Mouse (Mus musculus) heart, postnatal 0 days (tissue): ENCODE data around the gene Mrpl48. TPM values are rescaled to one million over a fixed set of nuclear protein-coding genes. Genes with fewer than 3 reads are reported as not detected.

Source experiments
- ATAC-seq: fragments of 200-750 bp; cut with Nextera tagmentation; 2 replicates; pipeline ENCODE4 v1.8.0; 2017; ENCODE audit warnings: low read depth, moderate number of reproducible peaks, moderate library complexity; ENCODE audit not compliant: insufficient read depth
- DNase-seq: peaks from one replicate; pipeline ENCODE4 v3.0.0-alpha.2; 2016; ENCODE audit warnings: low spot score
- H3K27ac ChIP-seq: fragments of 300-500 bp; sonication (generic); 2 replicates; pipeline ENCODE4 v1.5.1; 2014; ENCODE audit warnings: low read depth, mild to moderate bottlenecking
- H3K27me3 ChIP-seq: fragments of 300-500 bp; sonication (generic); 2 replicates; pipeline ENCODE4 v1.6.1; 2014; ENCODE audit warnings: low read length, mixed read lengths; ENCODE audit not compliant: control insufficient read depth, insufficient read depth
- H3K36me3 ChIP-seq: fragments of 300-500 bp; sonication (generic); replicated peaks from 2 replicates; pipeline ENCODE4 v1.6.1; 2014; ENCODE audit warnings: low read length, mixed read lengths; ENCODE audit not compliant: control insufficient read depth, insufficient read depth
- H3K4me1 ChIP-seq: fragments of 300-500 bp; sonication (generic); 2 replicates; pipeline ENCODE4 v1.6.1; 2014; ENCODE audit warnings: antibody characterized with exemption; ENCODE audit not compliant: control insufficient read depth, insufficient read depth
- H3K4me2 ChIP-seq: fragments of 300-500 bp; sonication (generic); 2 replicates; pipeline ENCODE4 v1.6.1; 2014; ENCODE audit warnings: low read depth, mild to moderate bottlenecking, low read length, moderate library complexity
- H3K4me3 ChIP-seq: fragments of 300-500 bp; sonication (generic); 2 replicates; pipeline ENCODE4 v1.5.1; 2014; ENCODE audit warnings: low read depth, low read length
- H3K9ac ChIP-seq: fragments of 300-500 bp; sonication (generic); replicated peaks from 2 replicates; pipeline ENCODE4 v1.6.1; 2014; ENCODE audit warnings: low read depth, low read length, mixed read lengths
- H3K9me3 ChIP-seq: fragments of 300-500 bp; sonication (generic); replicated peaks from 2 replicates; pipeline ENCODE4 v1.6.1; 2016; ENCODE audit warnings: low read length; ENCODE audit not compliant: control insufficient read depth
- CTCF ChIP-seq: IDR thresholded peaks from 2 replicates; pipeline ENCODE4 v1.5.1; 2016; ENCODE audit warnings: antibody characterized with exemption, control low read depth, low read depth
- EP300 ChIP-seq: IDR thresholded peaks from 2 replicates; pipeline ENCODE4 v1.6.1; 2016; ENCODE audit warnings: antibody characterized with exemption, low read depth
- WGBS: fragments of 180-500 bp; shearing (Covaris S2); extraction: QIAGEN DNeasy Blood & Tissue Kit; methylation state at CpG from one replicate; pipeline ENCODE4 v1.1.7; 2014; 5-methylcytosine and 5-hydroxymethylcytosine counted together
- polyA plus RNA-seq: library from polyadenylated mRNA; unstranded; fragments of >200 nt; fragmentation: Nextera tagmentation; extraction: Ambion mirVana; gene quantifications from 2 replicates; pipeline ENCODE4 v1.2.1, GENCODE M21; 2015
- total RNA-seq: library from RNA; depleted of rRNA; stranded (reverse); fragments of >200 nt; gene quantifications from 2 replicates; pipeline ENCODE4 v1.2.3, GENCODE M21; 2014; ENCODE audit warnings: low replicate concordance; rRNA removed

The Mrpl48 gene
- total and polyA plus RNA-seq, 2 experiments from 2014 or later = 32.6 to 119 TPM

DNA sequence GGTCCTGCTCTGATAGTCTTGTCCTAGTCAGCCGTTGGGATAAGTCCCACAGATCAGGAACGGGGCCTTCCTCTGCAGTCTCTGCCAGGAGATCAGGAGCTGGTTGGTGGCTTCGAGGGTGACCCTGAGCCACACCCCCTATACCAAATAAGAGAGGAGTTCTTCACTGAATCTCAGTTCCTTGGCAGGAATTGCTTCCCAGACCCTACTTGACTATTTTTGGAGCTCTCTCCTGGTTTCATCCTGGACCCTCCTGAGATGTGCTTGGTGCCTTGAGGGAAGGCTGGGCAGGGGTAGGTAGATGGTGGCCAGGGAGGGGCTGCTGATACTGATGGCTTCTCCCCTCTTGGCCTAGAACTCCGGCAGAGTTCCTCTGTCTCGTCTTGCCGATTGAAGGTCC is 111.7 kb downstream of the Mrpl48 start:
- Histone ChIP-seq H3K4me2 (peak overlapping the region; percentile 68; the same call in 1 of the 2 replicates), H3K9ac (no peak overlapping the region), H3K4me3 (0 out of 2 replicates have a peak overlapping the region, but pooled peaks have one; percentile 0), H3K27ac (peak overlapping the region; percentile 50), H3K27me3 (no peaks in the 10 kb centered on the region), H3K9me3 (no peaks in the 10 kb centered on the region), H3K36me3 (peaks cover 25% of the 10 kb centered on the region; the same call in 1 of the 2 replicates), H3K4me1 (peaks cover 21% of the 10 kb centered on the region)
- ATAC-seq = no peak
- DNase-seq = no peak
- no peak for TF ChIP-seq CTCF
- no peak for TF ChIP-seq EP300
- WGBS = 65% methylated on average over 6 of the region's 6 CpGs

Other genes starting within 250 kb of the Mrpl48 start
- 6.3 and 29.8 TPM in 2 replicates for gene C2cd3, start 236.1 kb downstream of the Mrpl48 start, total RNA-seq
- 5.5 and 6.0 TPM in 2 replicates for gene C2cd3, start 236.1 kb downstream of the Mrpl48 start, polyA plus RNA-seq
- gene Ppme1, start 236.0 kb downstream of the Mrpl48 start, total RNA-seq = 80.3 and 90.4 TPM in 2 replicates
- 44.6 and 48.7 TPM in 2 replicates for gene Ppme1, start 236.0 kb downstream of the Mrpl48 start, polyA plus RNA-seq
- 0.12 and 15.6 TPM in 2 replicates for gene Ucp3, start 135.3 kb downstream of the Mrpl48 start, total RNA-seq
- 17.6 and 23.3 TPM in 2 replicates for gene Ucp3, start 135.3 kb downstream of the Mrpl48 start, polyA plus RNA-seq
- 71.4 and 234 TPM in 2 replicates for gene Ucp2, start 115.0 kb downstream of the Mrpl48 start, total RNA-seq
- 339 and 342 TPM in 2 replicates for gene Ucp2, start 115.0 kb downstream of the Mrpl48 start, polyA plus RNA-seq
- not detected in 2 replicates for gene Dnajb13, start 93.3 kb downstream of the Mrpl48 start, total RNA-seq
- gene Dnajb13, start 93.3 kb downstream of the Mrpl48 start, polyA plus RNA-seq = 0.07 and 0.52 TPM in 2 replicates
- 4.3 and 9.0 TPM in 2 replicates for gene Coa4, start 71.2 kb downstream of the Mrpl48 start, total RNA-seq
- gene Coa4, start 71.2 kb downstream of the Mrpl48 start, polyA plus RNA-seq = 21.1 and 26.5 TPM in 2 replicates
- 66.0 and 87.6 TPM in 2 replicates for gene Rab6a, start 891 bp downstream of the Mrpl48 start, total RNA-seq
- gene Rab6a, start 891 bp downstream of the Mrpl48 start, polyA plus RNA-seq = 73.8 and 78.1 TPM in 2 replicates
- gene Plekhb1, start 54.1 kb upstream of the Mrpl48 start, total RNA-seq = 2.7 TPM in 1 of 2 replicates, not detected in the other
- gene Plekhb1, start 54.1 kb upstream of the Mrpl48 start, polyA plus RNA-seq = 1.0 and 1.1 TPM in 2 replicates
- gene Fam168a, start 98.3 kb upstream of the Mrpl48 start, total RNA-seq = 22.0 and 29.0 TPM in 2 replicates
- gene Fam168a, start 98.3 kb upstream of the Mrpl48 start, polyA plus RNA-seq = 19.7 and 20.0 TPM in 2 replicates